Mouse (Mus musculus): ENCODE measurements around the gene Fam3c.
A peak's percentile ranks its signal among the peaks of the same experiment; 100 is the strongest.

Gene Fam3c

GRCm38 (mm10) chr6:22351551-22351950, 4.5 kb downstream of the Fam3c start:
- DNase-seq: no peak

- no peak for DNase-seq
Measured at GRCm38 (mm10) chr6:22350239-22350571, 5.8 kb downstream of the Fam3c start.

DNA sequence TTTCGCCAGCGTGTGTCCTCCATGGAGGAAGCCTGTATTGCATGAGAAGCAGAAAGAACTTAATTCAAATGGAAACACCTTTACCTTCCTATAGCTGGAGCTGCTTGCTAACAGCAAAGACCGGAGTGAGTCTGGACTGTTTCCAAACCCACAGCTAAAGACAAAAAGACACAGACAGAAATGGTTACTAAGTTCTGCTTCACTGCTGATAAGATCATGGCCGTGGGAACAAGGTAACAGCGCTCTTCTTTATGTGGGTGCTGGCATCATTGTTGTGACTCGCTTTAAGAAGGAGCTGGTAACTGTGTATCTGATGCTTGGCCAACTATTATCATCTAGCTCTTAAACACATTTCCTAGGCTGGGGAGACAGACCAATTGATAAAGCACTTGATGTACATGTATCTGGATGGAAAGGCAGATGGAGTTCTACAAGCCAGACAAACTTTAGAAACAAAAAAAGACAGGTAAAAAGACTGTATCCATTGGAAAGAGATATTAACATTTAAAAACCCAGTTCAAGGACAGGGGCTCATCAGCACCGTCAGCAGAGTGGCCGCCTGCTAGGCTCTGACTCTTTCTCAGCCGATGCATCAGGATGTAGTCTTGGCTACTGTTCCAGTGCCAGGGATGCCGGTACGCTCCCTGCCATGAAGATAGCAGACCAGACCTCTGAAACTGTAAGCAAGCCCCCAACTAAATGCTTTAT, 6.4 kb downstream of the Fam3c start:
- no peak for DNase-seq

DNA sequence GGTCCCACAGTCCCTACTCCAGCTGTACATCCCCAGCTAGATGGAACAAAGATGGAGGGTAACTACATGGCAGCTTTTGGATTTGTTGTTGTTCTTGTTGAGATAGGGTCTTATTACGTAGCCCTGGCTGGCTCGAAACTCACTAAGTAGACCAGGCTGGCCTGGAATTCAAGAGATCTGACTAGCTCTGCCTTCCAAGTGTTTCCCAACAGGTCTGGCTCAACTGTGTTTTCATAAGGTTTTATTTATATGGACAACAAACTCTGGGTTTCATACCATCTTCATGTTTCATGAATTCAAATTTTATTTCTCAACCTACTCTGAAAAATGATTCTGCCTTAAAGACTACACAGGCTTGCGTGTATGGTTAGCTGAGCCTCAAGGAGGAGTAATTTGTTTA, 7.1 kb downstream of the Fam3c start:
- no peak for DNase-seq

GRCm38 (mm10) chr6:22348130-22348529, 7.9 kb downstream of the Fam3c start:
- DNase-seq: no peak

DNA sequence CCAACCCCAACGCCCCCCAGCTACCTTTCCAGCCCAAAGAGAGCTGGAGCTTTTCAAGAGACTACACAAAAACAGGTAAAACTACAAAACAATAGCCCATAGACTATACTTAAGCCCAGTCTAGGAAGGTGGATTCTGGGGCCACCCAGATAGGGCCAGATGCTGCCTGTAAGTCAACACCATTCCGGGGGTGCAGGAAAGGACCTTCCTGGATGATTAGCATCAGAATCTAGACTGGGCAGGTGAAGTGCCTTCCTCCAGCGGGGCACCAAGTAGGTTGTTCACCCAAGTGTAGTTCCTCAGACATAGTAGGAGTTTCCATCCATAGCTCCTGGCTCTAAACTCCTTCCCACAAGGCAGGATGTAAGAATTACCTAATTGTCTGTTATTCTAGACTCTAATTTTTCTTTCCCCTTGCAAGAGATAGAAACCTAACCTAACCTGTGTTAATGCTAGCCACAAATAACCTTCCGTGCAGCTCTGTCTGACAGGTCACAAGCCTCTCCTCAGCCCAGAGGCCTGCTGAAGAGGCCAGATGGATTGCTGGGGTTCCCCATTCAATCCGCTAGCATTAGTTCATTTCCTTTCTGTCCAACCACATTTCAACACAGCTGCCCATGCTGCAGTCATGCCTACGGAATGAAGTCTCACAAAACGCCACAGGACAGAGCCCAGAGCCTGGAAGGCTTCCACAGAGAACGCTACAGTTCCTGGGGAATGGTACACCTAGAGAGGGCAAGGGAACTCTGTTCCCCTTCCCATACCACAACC, 8.7 kb downstream of the Fam3c start:
- no peak for DNase-seq

DNA sequence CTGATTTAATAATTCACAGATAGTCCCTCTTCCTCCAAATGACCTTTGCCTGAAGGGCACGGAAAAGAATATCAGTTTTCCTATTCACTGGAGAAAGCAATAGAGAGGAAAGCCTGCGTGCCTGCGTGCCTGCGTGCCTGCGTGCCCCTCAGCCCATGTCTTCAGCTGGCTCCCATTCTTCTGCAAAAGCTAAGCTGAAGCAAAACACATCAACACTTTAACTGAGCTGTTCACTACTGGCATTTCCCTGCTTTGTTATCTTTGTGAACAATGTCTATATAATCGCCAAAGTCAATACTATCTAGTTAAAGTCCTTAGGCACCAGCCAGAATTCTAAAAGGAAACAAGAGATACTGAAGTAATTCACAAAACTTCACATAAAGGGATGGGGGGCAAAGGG, 11.6 kb downstream of the Fam3c start:
- no peak for DNase-seq

- DNase-seq: no peak
Measured at GRCm38 (mm10) chr6:22343706-22344105, 12.3 kb downstream of the Fam3c start.

DNA sequence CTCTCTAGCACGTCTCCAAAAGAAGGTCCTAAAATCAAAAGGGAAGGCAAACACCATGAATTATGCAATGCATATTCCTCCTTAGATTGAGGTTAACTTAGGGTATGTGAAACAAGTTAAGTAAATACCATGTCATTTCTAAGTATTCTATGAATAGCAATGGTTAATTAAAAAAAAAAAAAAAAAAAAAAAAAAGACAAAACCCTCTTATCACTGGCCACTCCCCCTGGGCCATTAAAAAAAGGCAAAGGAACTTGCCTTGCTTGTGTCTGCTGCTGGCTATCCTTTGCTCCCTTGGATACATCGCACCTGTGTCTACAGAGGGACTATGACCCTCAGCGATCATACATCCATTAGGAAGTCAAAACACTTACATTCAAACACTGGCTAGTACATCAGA, 12.8 kb downstream of the Fam3c start:
- DNase-seq: no peak

DNA sequence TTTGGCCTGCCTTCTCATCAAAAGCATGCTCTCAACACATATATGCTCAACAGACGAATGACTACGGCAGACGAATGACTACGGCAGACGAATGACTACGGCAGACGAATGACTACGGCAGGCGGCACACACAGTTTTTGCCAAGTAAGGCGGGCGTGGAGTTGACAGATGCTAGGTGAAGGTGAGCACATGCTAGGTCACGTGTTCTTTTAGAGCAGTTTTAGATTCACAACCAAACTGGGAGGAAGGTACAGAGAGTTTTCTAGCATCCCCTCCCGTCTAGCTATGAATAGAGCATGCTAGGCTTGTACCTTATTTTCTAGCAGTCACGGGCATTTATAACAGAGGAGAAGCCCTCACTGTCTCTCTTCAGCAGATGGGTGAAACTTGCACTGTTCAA, 15.3 kb downstream of the Fam3c start:
- DNase-seq: no peak

DNA sequence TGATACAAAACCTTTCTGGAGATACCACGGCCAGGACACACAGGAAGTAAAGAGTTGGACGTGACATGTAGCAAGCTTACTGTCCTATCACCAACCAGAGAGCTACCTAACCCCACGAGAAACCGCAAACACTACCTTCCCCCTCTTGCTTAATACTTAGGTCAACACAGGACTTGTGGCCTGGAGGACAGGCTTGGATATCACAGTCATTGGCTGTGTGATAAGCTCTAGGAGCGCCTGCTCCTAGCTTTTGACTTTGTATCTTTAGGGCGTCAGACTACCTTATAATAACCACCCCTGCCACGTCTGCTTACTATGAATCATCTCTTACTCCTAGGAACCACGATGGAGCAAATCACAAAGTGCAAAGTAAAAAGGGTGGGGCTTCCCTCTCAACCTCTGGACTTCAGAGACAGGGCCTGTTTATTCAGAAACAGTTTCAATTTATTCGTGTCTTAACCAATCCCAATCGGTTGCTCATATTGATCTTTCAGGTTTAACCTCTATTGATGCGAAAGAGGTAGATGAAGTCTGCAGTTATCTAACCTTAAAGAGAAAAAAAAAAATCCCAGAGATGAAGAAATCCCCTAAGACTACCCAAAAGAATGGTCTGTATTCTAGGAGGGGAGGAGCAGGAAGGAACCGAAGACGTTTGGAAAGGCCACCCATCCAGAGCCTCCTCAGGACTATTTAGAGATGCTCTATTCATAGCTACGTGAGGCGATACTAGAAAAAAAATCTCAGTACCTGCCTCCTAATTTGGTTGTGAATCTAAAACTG, 16.1 kb downstream of the Fam3c start:
- no peak for DNase-seq

GRCm38 (mm10) chr6:22332548-22332947, 23.5 kb downstream of the Fam3c start:
- no peak for DNase-seq

GRCm38 (mm10) chr6:22330169-22330960, 25.7 kb downstream of the Fam3c start:
- DNase-seq: no peak

GRCm38 (mm10) chr6:22327931-22328330, 28.1 kb downstream of the Fam3c start:
- no peak for DNase-seq

DNA sequence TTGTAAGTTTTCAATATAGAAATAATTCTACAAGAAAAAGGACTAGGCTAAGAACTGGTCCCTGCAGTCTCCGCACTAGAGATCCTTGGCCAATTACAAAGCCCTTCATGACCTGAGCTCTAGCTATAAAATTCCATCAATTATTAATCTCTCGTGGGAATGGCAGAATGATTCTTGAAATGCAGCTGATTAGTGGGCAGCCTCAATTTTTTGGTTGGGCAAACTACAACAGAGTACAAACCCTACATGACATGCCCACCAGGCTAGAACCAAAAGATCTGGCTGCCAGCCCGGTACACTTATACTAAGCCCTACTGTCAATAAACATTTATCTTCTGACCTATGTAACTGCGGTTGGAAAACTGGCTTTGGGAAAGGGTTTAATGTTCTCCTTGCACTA, 29.0 kb downstream of the Fam3c start:
- DNase-seq: peak; percentile 31

DNA sequence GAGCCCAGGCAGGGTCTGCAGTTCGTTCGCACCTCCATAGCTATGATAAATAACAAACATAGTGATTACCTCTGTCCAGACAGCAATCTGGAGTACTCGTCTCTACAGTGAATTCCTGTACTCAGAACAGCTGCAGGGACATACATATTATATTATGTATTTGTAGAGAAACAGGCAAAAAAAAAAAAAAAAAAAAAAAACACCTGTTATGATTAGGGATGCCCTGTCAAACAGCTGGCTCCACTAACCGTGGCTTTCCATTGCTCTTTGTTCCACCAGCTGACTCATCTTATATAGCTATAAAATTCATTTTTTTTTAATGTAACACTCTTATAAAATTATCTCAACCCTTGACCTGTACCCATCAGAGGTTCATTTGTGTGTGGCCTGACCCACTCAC, 29.8 kb downstream of the Fam3c start:
- no peak for DNase-seq

DNA sequence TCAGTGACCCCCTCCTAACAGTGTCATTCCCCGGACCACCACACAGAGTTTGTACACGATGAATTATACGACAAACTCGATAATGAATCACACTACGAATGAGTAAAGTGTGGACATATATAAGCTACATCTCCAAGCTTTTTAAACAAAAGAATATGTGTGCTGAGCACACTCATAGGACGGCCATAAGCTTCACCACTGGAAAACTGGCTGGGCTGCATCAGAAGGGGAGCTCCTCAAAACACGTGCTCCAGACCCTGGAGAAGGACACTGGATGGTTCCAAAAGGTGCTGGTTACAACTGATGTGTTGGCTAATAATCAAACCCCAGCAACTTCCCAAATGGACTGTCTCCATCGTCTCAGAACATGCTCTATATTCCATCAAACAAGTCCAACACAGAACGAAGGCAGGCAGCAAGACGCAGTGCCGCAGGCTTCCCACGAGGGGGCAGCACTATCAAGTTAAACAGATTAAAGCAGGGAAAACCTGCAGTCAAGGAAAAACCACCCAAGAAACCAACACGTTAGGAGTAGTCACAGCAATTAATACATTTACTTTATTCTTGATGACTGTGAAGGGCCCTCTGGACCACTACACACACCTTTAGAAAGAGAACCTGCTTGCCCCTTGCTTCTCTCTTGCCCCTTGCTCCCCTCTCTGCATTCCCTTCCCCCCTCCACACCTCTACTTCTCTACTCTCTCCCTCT, 30.5 kb downstream of the Fam3c start:
- DNase-seq: peak; percentile 84

GRCm38 (mm10) chr6:22298059-22298458, 58.0 kb downstream of the Fam3c start:
- DNase-seq: no peak

GRCm38 (mm10) chr6:22297028-22297427, 59.0 kb downstream of the Fam3c start:
- no peak for DNase-seq

DNA sequence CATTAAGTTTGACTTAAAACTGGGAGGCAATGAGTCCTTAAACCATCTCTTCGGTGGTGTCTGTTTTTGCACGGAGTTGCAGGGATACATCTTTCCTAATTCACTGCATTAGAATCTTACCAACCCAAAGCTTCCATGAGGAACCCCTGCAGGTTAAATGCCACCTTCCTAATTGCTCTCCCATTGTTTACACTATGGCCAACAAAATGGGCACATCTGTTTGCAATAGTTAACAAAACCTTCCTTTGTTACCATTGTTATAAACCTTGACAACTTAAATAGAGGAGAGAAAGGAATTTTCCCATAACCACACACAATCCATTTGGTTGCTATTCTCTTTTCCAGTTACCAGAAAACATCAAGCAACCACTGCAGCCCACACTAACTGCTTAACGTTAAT, 62.1 kb downstream of the Fam3c start:
- no peak for DNase-seq

GRCm38 (mm10) chr6:22292056-22292455, 64.0 kb downstream of the Fam3c start:
- no peak for DNase-seq

- DNase-seq: no peak
Measured at GRCm38 (mm10) chr6:22290790-22291189, 65.3 kb downstream of the Fam3c start.

Measured in kidney, adult 9 months (tissue).